Mouse (Mus musculus): ENCODE measurements around the gene H2-T23. TPM values are rescaled to one million over a fixed set of nuclear protein-coding genes. Genes with fewer than 3 reads are reported as not detected.
A peak's percentile ranks its signal among the peaks of the same experiment; 100 is the strongest.
"Not testable (repeated sequence)": the region's sequence is repeated elsewhere in the genome, so short reads cannot be mapped to it uniquely, and the experiment has no call there.

Gene H2-T23
- total RNA-seq, 1 experiment from 2014 or later: 46.6 TPM

- DNase-seq: no peak
Observed at GRCm38 (mm10) chr17:36023710-36024654, 8.7 kb downstream of the H2-T23 start.

DNA sequence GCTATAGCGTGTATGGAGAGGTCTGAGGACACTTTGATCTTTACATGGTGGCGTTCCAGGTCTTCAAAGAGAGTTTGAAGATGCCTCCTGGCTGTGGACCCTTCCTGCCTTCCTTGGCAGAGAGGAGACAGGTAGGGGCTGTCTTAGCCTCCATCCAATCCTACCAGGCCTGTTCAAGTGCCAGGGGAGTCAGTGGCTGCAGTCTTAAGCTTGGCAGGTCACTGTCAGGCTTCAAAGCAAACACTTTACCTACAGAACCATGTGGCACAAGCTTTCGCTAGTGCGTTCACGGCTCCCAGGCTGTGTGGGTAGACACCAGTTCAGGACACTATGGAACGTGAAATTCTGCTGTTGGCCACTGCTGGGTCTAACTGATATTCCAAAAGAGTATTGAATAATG lies 9.7 kb downstream of the H2-T23 start:
- no peak for DNase-seq

DNA sequence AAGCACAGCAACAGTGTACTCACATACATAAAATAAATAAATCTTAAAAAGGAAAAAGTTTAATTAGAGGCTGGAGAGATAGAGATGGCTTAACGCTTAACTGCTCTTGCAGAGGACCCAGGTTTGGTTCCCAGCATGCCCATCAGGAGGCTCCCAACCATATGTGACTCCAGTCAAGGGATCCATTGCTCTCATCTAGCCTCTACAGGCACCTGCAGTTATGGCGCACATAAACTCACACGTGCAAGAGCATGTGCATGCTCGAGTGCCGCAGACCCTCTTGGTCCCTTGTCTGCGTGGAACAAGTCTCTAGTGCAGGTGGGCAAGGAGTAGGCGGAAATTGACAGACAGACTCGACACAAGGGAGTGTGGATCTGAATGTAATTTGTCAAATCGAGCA lies 10.6 kb downstream of the H2-T23 start:
- no peak for DNase-seq

- no peak for DNase-seq
Observed at GRCm38 (mm10) chr17:36021309-36021708, 11.3 kb downstream of the H2-T23 start.

DNA sequence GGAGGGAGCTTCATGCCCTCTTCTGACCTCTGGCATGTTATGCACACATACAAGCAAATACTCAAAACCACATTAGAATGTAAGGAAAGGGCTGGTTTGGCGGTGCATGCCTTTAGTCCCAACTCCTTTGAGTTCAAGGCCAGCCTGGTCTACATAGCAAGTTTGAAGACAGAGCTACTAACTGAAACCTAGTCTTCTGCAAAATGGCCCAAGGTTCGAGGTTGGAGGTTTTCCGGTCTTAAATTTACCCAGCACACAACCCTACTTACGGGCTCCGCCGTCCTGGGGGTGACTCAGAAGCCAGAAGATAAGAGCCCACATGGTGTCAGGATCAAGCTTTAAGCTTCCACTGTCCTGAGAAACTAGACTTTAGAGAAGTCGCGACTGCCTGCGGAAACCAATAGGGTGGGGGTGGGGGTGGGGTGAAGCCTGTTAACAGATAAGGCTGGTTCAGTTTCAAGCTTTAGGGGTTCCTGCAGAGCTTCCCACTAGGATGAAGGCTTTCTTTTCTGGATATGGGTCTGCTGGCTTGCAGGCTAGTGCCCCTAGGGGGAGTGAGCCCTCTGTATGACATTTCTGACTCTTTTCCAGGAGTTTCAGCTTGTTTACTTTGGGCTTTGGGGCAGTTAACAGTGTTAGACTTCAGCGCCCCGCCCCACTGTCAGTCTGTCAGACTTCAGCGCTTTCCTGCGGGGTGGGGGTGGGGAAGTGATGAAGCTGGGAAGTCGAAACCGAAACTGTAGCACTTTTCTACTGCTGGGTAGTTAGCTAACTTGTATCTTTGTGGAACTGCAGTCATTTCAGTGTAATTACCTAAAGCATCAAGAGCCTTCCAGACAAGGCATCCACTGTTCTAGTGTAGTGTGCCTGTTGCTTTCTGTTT lies 12.2 kb downstream of the H2-T23 start, which contains the start of gene H2-T24:
H2-T24 (minus strand) TSS at position 370 of the 883 bp plus-strand sequence.
- peak; percentile 60 for DNase-seq

DNA sequence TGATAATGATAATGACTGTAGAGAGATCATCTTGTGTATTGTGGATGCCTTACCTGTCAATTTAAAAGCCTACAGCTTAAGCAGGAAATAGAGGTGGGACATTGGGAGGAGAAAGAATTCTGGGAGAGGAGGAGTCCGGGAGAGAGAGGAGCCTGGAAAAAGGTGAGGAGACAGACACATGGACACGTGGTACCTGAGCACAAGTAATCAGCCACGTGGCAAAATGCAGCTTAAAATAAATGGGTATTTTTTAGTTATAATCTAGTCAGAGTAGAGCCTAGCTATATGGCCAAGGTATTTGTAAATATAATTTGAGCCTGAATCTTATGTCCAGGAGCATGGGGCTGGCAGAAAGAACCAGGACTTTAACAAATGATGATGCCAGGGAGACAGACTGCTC lies 13.1 kb downstream of the H2-T23 start:
- no peak for DNase-seq

DNA sequence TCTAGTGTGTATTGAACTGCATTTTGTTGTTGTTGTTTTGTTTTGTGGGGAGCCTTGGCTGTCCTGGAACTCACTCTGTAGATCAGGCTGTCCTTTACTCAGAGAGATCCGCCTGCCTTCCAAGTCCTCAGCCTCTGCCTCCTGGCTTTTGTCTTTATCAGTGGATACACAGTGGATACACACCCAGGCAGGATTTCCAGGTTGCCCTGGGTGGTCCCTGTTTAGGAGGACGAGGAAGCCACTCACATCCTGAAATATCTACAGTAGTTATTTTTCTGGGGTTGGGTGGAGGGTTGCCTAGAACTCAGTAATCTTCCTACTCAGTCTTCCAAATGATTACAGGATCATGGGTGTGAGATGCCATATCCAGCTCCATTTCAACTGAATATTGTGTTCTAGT lies 13.7 kb downstream of the H2-T23 start:
- no peak for DNase-seq

DNA sequence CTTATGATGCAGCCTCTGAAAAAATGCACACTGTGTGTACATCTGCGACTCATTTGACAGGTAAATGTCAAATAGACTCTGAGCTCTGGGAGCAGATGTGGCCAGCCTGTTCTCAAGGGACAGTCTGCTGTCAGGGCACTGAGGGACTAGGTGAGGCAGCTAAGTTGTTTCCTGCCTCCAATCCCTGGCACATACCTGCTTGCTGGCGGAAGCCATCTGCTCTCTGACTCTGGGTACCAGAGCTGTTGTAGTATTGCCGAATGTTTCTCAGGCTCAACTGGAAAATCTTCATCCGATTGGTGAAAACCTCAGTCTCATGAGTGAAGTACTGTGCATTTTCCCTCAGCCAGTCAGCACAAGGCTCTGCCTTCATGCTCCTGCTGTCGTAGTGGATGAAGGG lies 15.6 kb downstream of the H2-T23 start:
- no peak for DNase-seq

- no peak for DNase-seq
Observed at GRCm38 (mm10) chr17:36014977-36015376, 17.7 kb downstream of the H2-T23 start.

DNA sequence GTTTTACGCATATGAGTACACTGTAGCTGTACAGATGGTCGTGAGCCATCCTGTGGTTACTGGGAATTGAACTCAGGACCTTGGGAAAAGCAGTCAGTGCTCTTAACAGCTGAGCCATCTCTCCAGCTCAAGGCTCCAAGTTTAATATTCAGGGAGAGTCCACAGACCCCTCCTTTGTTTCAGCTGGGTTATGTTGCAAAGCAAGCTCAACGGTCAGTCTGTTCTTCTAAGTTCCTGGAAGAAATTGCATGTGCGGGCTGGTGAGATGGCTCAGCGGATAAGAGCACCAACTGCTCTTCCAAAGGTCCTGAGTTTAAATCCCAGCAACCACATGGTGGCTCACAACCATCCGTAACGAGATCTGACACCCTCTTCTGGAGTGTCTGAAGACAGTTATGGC lies 28.2 kb downstream of the H2-T23 start:
- not testable (repeated sequence) for DNase-seq

DNA sequence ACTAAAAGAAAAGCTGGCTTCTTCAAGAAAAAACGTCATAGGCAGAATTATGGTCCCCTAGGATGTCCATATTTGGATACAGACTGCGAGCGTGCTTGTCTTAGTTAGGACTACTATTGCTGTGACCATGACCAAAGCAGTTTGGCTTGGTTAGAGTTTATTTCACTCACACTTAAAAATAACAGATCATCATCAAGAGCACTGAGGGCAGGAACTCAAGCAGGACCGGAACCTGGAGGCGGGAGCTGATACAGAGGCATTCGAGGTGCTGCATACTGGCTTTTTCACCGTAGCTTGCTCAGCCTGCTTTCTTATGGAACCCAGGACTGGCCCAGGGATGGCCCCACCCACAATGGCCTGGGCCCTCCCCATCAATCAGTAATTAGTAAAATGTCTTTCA lies 29.3 kb downstream of the H2-T23 start:
- no peak for DNase-seq

DNA sequence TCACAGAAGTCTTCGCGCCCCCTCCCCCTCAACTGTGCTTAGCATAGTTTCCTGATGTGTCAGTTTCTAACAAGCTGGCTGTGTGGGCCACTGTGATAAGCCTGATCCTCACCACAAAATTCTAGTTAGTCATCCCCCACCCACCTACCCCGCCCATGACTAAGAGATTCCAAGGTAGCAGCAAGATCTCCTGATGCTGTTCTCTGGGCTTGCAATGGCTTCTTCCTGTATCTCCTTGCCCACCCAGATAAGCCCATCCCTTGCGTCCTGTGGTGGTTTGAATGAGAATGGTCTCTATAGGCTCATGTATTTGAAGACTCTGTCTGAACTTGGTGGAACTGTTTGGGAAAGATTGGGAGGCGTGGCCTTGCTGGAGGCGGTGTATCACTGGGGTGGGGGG lies 30.7 kb downstream of the H2-T23 start:
- DNase-seq: no peak

GRCm38 (mm10) chr17:36001121-36001897 lies 31.3 kb downstream of the H2-T23 start:
- DNase-seq: no peak

GRCm38 (mm10) chr17:36000349-36000748 lies 32.3 kb downstream of the H2-T23 start:
- DNase-seq: no peak

- DNase-seq: no peak
Observed at GRCm38 (mm10) chr17:35999356-35999755, 33.3 kb downstream of the H2-T23 start.

GRCm38 (mm10) chr17:35998545-35999305 lies 33.9 kb downstream of the H2-T23 start:
- no peak for DNase-seq

DNA sequence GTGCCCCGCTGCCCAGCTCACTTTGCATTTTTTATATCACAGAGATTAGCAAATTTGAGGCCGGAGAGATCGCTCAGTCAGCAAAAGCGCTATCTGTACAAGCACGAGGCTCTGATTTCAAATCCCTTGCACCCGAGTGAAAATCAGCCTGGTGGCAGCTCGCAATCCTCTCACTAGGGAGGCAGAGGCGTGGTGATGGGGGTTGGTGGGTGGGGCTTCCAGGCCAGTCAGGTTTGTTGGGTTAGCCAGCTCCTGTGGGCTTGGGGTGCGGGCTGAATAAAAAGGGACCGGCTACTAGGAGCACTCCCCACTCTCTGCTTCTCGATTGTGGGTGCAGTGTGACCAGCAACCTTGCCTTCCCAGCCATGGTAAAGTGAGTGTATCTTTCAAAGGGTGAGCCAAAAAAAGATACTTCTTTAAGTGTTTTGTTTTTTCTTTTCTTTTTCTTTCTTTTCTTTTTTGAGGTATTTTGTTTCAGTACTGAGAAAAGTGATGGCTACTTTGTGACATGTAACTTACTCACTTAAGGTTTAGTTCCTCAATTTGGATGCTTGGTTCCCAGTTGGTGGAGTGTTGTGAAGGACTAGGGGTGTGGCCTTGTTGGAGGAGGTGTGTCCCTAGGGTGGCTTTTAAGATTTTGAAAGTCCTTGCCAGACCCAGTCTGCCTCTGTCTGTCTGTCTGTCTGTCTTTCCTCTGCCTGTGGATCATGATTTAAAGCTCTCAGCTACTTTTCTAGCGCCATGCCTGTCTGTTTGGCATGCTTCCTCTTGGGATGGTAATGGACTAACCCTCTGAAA lies 34.7 kb downstream of the H2-T23 start:
- no peak for DNase-seq

DNA sequence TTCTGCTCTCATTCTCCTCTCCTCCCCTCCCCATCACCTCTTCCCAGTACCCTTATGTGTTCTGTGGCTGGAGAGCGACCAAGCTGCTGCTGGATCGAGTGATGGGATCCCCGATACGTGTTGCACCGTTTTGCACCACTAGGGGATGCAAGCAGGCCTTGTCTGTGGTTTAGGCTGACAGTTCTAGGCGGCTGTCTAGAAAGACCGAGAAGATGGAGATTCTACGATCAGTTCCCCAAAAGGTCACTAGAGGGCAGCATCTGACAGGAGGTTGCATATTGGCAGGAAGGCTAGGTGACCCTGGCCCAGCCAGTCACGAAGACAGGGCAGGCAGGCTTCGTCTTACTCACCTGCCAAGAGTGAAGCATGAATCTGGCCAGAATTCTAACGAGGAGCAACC lies 35.7 kb downstream of the H2-T23 start:
- DNase-seq: peak; percentile 90

- DNase-seq: no peak
Observed at GRCm38 (mm10) chr17:35994879-35995240, 37.8 kb downstream of the H2-T23 start.

DNA sequence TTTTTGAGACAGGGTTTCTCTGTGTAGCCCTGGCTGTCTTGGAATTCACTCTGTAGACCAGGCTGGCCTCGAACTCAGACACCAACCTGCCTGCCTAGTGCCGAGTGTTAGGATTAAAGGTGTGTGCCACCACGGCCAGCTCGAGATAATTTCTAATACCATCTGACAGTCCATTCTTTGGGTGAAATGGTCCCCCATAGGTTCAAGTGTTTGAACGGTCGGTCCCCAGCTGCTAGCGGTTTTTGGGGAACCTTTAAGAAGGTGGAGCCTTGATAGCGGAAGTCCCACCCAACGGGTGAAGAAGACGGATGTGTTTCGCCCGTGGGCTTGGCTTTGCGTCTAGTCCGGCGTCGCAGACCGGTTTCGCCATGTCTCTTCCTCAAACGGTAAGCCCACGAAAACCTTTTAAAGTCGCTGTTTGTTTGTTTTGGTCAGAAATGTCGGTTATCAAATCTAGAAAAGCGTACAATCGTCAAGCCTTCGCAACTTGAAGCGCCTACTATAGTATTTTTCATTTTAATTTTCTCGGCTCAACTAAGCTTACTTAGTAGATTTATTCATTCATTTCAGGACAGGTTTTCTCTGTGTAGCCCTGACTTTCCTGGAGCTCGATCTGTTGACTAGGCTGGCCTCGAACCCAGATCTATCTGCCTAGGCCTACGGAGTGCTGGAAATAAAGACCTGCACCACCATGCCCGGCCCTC lies 38.3 kb downstream of the H2-T23 start:
- DNase-seq: peak; percentile 78
